Mouse (Mus musculus) hindbrain, postnatal 0 days (tissue): ENCODE measurements at regions not wholly inside any gene's neighbourhood (a gene's known extent, or its start where the extent isn't known, plus 50 kb on each side); places are given as distances from the start of the nearest gene placed in this dataset.

Experiments used
- ATAC-seq: fragments of 200-750 bp; cut with Nextera tagmentation; 2 replicates; pipeline ENCODE4 v1.8.0; 2017; ENCODE audit warnings: mild to moderate bottlenecking, moderate TSS enrichment, moderate library complexity
- DNase-seq: peaks from one replicate; pipeline ENCODE4 v3.0.0-alpha.2; 2015; ENCODE audit warnings: low spot score
- H3K27ac ChIP-seq: fragments of 300-500 bp; sonication (generic); 2 replicates; pipeline ENCODE4 v1.5.1; 2014; ENCODE audit warnings: mild to moderate bottlenecking
- H3K27me3 ChIP-seq: fragments of 300-500 bp; sonication (generic); 2 replicates; pipeline ENCODE4 v1.6.1; 2014; ENCODE audit warnings: low read length, mixed read lengths; ENCODE audit not compliant: insufficient read depth
- H3K36me3 ChIP-seq: fragments of 300-500 bp; sonication (generic); 2 replicates; pipeline ENCODE4 v1.6.1; 2014; ENCODE audit warnings: low read length, mixed read lengths; ENCODE audit not compliant: insufficient read depth
- H3K4me1 ChIP-seq: fragments of 300-500 bp; sonication (generic); 2 replicates; pipeline ENCODE4 v1.6.1; 2014; ENCODE audit warnings: antibody characterized with exemption, low read length, mixed read lengths; ENCODE audit not compliant: insufficient read depth
- H3K4me2 ChIP-seq: fragments of 300-500 bp; sonication (generic); 2 replicates; pipeline ENCODE4 v1.6.1; 2014; ENCODE audit warnings: low read depth, mild to moderate bottlenecking, low read length, moderate library complexity, mixed read lengths
- H3K4me3 ChIP-seq: fragments of 300-500 bp; sonication (generic); 2 replicates; pipeline ENCODE4 v1.5.1; 2014; ENCODE audit warnings: low read length
- H3K9ac ChIP-seq: fragments of 300-500 bp; sonication (generic); replicated peaks from 2 replicates; pipeline ENCODE4 v1.6.1; 2014; ENCODE audit warnings: mild to moderate bottlenecking, low read length, moderate library complexity, mixed read lengths
- H3K9me3 ChIP-seq: fragments of 300-500 bp; sonication (generic); 2 replicates; pipeline ENCODE4 v1.6.1; 2016; ENCODE audit warnings: low read length, mixed read lengths
- CTCF ChIP-seq: IDR thresholded peaks from 2 replicates; pipeline ENCODE4 v1.5.1; 2016; ENCODE audit warnings: antibody characterized with exemption, control low read depth, low read depth
- WGBS: fragments of 180-500 bp; shearing (Covaris S2); extraction: QIAGEN DNeasy Blood & Tissue Kit; methylation state at CpG from one replicate; pipeline ENCODE4 v1.1.7; 2014; 5-methylcytosine and 5-hydroxymethylcytosine counted together

DNA sequence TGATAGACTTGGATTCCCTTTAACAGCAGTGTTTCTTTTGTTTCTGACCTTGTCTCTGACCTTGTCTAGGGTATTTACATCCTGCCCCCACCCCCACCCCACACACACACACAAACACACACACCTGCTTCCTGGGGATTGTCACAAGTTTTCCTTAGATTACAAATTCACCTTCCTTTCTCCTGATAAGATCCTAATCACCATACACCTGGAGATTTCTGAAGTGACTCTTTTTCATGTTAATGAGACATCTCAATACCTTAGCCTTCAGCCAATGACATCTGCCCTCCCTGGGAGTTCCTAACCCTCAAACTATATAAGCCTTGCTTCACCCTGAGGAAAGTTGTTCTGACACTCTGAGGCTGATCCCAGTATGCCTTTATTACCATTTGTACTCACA lies 495.3 kb downstream of the Pdha2 start:
- no peak for DNase-seq

DNA sequence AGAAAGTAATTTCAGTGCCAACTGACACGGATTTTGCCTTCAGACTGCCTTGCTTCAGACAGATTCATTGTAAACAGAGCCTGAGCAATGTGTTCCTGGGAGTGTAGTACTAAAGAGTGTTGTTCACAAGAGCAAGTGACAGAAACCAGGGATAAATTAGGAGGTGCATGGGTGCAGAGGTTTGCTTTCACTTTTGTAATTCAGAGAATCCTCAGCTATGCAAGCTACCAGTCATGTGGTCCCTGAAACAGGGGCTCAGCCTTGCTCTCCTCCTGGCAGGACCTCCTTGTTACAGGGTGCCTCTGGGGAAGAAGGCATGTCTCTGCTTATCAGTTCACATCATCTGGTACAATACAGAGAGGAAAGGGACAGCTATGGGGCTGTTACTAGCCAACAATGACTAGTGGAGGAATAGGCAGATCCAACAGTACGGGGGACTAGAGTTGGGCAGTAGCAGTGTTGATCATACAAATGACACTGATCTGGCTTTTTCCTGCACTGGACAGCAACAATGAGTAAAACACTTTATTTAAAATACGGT lies 504.5 kb downstream of the Pdha2 start:
- no peaks in the 10 kb centered on the region for H3K9me3 ChIP-seq
- no peak overlapping the region for H3K9ac ChIP-seq
- DNase-seq (peak; percentile 6), ATAC-seq (no peak; the same call in 1 of the 2 replicates)
- 73% methylated on average over 3 of the region's 3 CpGs for WGBS
- H3K4me2 ChIP-seq = no peak overlapping the region
- no peaks in the 10 kb centered on the region for H3K27me3 ChIP-seq
- H3K27ac ChIP-seq = no peak overlapping the region; the same call in 1 of the 2 replicates
- peaks cover 6% of the 10 kb centered on the region; the same call in 1 of the 2 replicates for H3K4me1 ChIP-seq
- TF ChIP-seq CTCF = no peak
- no peak overlapping the region for H3K4me3 ChIP-seq
- no peaks in the 10 kb centered on the region for H3K36me3 ChIP-seq

More for the DNA sequence above, 495.3 kb downstream of the Pdha2 start:
- H3K27ac ChIP-seq = no peak overlapping the region
- H3K4me1 ChIP-seq = no peaks in the 10 kb centered on the region
- no peak for TF ChIP-seq CTCF
- ATAC-seq = no peak
- no peaks in the 10 kb centered on the region for H3K27me3 ChIP-seq
- H3K4me3 ChIP-seq = no peak overlapping the region
- H3K4me2 ChIP-seq = no peak overlapping the region
- no peak overlapping the region for H3K9ac ChIP-seq
- H3K36me3 ChIP-seq = no peaks in the 10 kb centered on the region
- no peaks in the 10 kb centered on the region for H3K9me3 ChIP-seq

DNA sequence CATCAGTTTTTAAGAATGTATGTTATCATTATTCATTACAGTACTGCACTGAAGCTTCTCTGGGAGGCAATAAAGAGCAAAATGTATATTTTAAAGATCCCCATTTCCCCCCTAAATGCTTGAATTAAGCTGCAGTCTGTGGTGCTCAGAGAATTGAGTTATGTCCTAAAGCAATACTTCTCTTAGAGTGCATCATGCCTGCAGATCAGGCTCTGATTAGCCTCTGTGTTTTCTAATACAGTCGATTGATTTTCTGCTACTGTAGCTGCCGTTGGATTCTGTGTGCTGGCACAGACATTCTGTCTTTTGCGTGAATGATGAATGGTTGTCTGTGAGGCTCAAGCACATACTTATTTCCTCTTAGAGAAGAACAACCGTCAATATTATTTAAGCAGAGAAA lies 505.4 kb downstream of the Pdha2 start:
- DNase-seq (peak; percentile 34), ATAC-seq (0 out of 2 replicates have a peak, but pooled peaks have one; percentile 45)
- TF ChIP-seq CTCF = no peak
- Histone ChIP-seq H3K36me3 (no peaks in the 10 kb centered on the region), H3K4me2 (no peak overlapping the region), H3K4me3 (no peak overlapping the region), H3K27me3 (no peaks in the 10 kb centered on the region), H3K9me3 (no peaks in the 10 kb centered on the region), H3K9ac (no peak overlapping the region), H3K27ac (peak overlapping the region; percentile 4; the same call in 1 of the 2 replicates), H3K4me1 (peaks cover 6% of the 10 kb centered on the region; the same call in 1 of the 2 replicates)
- WGBS = 36% methylated on average over 4 of the region's 4 CpGs

DNA sequence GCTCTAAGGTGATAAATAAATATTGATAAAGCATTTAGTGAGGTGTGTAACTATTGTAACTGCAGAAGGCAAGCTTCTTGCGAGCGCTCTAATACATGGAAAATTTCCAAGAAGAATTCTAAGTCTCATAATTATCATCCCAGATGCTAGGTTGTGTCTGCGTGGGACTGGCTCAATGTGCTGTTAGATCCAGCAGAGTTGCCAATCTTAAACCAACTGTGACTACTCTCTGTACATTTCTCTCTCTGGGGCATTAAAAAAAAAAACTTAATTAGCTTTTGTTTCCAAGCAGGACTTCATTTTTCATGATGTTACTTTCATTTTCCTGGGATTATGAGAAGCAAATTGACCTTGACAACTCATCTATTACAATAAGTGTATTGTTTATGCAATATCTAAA lies 506.6 kb downstream of the Pdha2 start:
- peaks cover 6% of the 10 kb centered on the region; the same call in 1 of the 2 replicates for H3K4me1 ChIP-seq
- H3K9me3 ChIP-seq = no peaks in the 10 kb centered on the region
- no peaks in the 10 kb centered on the region for H3K36me3 ChIP-seq
- ATAC-seq (no peak), DNase-seq (peak; percentile 52)
- no peaks in the 10 kb centered on the region for H3K27me3 ChIP-seq
- H3K4me3 ChIP-seq = no peak overlapping the region
- no peak overlapping the region for H3K9ac ChIP-seq
- WGBS = 50% methylated on average over 3 of the region's 3 CpGs
- H3K4me2 ChIP-seq = no peak overlapping the region
- no peak overlapping the region for H3K27ac ChIP-seq
- no peak for TF ChIP-seq CTCF

DNA sequence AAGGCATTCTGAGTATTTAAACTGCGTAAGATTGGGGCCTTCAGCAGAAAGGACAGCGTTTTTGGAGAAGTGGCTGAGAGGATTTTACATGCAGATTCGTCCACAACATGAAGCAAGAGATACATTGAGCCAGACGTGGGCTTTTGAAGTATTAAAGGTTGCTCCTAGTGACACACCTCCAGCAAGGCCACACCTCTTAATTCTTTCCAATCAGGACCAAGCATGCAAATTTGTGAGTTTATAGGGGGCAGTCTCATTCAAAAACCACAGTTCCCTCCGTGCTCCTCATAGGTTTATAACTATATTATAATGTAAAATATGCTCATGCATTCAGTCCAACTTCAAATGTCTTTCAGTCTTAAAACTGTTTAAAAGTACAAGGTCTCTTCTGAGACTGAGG lies 509.2 kb downstream of the Pdha2 start:
- Histone ChIP-seq H3K27ac (no peak overlapping the region), H3K27me3 (no peaks in the 10 kb centered on the region), H3K36me3 (no peaks in the 10 kb centered on the region), H3K9ac (no peak overlapping the region), H3K4me3 (no peak overlapping the region), H3K9me3 (no peaks in the 10 kb centered on the region), H3K4me2 (no peak overlapping the region), H3K4me1 (peaks cover 6% of the 10 kb centered on the region; the same call in 1 of the 2 replicates)
- 74% methylated on average over 5 of the region's 5 CpGs for WGBS
- DNase-seq (no peak), ATAC-seq (no peak)
- TF ChIP-seq CTCF = no peak

DNA sequence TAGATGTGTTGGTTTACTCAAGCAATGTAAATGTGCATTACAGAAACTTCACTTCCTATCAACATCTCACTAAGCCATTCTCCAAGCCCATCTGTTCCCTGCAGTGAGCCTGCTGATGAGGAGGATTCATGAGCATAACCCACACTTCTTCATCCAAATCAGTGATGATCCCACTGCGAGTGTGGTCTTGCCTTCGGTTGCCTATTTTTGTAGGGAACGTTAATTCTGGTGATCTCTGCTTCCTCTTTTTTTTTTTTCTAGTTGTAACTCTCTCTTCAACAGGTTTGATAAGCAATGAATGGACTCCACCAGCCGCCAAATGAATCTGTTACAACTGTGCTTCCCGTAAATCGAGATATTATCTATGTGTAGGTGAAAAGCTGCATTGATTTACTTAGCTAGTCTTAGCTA lies 509.9 kb downstream of the Pdha2 start:
- Histone ChIP-seq H3K27ac (no peak overlapping the region), H3K4me3 (no peak overlapping the region), H3K4me2 (no peak overlapping the region), H3K27me3 (no peaks in the 10 kb centered on the region), H3K4me1 (peaks cover 6% of the 10 kb centered on the region; the same call in 1 of the 2 replicates), H3K9ac (no peak overlapping the region), H3K9me3 (no peaks in the 10 kb centered on the region), H3K36me3 (no peaks in the 10 kb centered on the region)
- TF ChIP-seq CTCF = no peak
- DNase-seq (peak; percentile 76), ATAC-seq (peak; percentile 67)
- WGBS = 73% methylated on average over 6 of the region's 6 CpGs

DNA sequence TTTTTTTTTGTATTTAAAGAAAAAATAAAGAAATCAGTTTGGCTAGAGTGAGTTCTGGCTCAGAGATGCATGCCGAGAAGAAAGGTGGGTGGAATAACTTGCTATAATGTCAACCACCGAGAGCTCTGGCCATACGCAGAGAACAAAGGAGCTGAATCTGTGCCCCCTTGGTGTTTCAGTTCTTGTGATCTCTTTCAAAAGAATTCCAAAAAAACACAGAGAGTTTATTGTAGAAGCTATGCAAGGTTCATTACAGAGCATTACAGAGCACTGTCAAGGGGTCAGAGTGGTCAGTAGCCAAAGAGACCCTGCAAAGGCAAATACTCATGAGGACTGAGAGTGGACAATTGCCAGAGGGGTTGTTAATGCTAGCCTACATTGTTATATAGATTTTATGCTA lies 514.9 kb downstream of the Pdha2 start:
- Histone ChIP-seq H3K4me3 (no peak overlapping the region), H3K9me3 (no peaks in the 10 kb centered on the region), H3K27me3 (no peaks in the 10 kb centered on the region), H3K36me3 (no peaks in the 10 kb centered on the region), H3K4me1 (no peaks in the 10 kb centered on the region), H3K27ac (no peak overlapping the region), H3K9ac (no peak overlapping the region), H3K4me2 (no peak overlapping the region)
- no peak for TF ChIP-seq CTCF
- DNase-seq (no peak), ATAC-seq (no peak)
- WGBS = 25% methylated on average over 3 of the region's 3 CpGs
